Mouse (Mus musculus): ENCODE data around the gene Gatm. TPM values are rescaled to one million over a fixed set of nuclear protein-coding genes. Genes with fewer than 3 reads are reported as not detected.

Gene Gatm
- polyA plus RNA-seq, 1 experiment from 2014 or later = 3.0 TPM

GRCm38 (mm10) chr2:122617792-122618191, 6.7 kb upstream of the Gatm start:
- no peak overlapping the region for H3K9ac ChIP-seq (replicated peaks; ENCODE audit: low read depth)
- 81% methylated on average over 6 of the region's 6 CpGs for WGBS

GRCm38 (mm10) chr2:122616237-122616636, 5.1 kb upstream of the Gatm start:
- Histone ChIP-seq H3K9me3 (ENCODE audit: low read length) (no peaks in the 10 kb centered on the region), H3K27ac (ENCODE audit: low read length) (no peak overlapping the region), H3K27me3 (replicated peaks; ENCODE audit: insufficient read depth, low read length) (no peaks in the 10 kb centered on the region), H3K36me3 (ENCODE audit: insufficient read depth, low read length) (no peaks in the 10 kb centered on the region), H3K4me2 (replicated peaks; ENCODE audit: low read depth, low read length) (no peak overlapping the region), H3K4me1 (ENCODE audit: insufficient read depth, low read depth, low read length) (no peaks in the 10 kb centered on the region), H3K9ac (replicated peaks; ENCODE audit: low read depth) (no peak overlapping the region), H3K4me3 (ENCODE audit: low read depth, low read length) (no peak overlapping the region)
- TF ChIP-seq EP300 (IDR thresholded peaks at IDR 0.05) (no peak), CTCF (IDR thresholded peaks at IDR 0.05) (no peak)
- no peak for ATAC-seq
- no peak for DNase-seq (ENCODE audit: low spot score)
- WGBS = 70% methylated on average over 6 of the region's 6 CpGs

More at GRCm38 (mm10) chr2:122617792-122618191, 6.7 kb upstream of the Gatm start:
- H3K4me2 ChIP-seq (replicated peaks; ENCODE audit: low read depth, low read length) = no peak overlapping the region
- no peak overlapping the region for H3K4me3 ChIP-seq (ENCODE audit: low read depth, low read length)
- H3K4me1 ChIP-seq (ENCODE audit: insufficient read depth, low read depth, low read length) = no peaks in the 10 kb centered on the region
- ATAC-seq (no peak), DNase-seq (ENCODE audit: low spot score) (no peak)
- TF ChIP-seq EP300 (IDR thresholded peaks at IDR 0.05) (no peak), CTCF (IDR thresholded peaks at IDR 0.05) (no peak)
- no peaks in the 10 kb centered on the region for H3K27me3 ChIP-seq (replicated peaks; ENCODE audit: insufficient read depth, low read length)
- H3K27ac ChIP-seq (ENCODE audit: low read length) = no peak overlapping the region
- H3K9me3 ChIP-seq (ENCODE audit: low read length) = no peaks in the 10 kb centered on the region
- H3K36me3 ChIP-seq (ENCODE audit: insufficient read depth, low read length) = no peaks in the 10 kb centered on the region

GRCm38 (mm10) chr2:122611654-122611973, 511 bp upstream of the Gatm start:
- Histone ChIP-seq H3K9me3 (ENCODE audit: low read length) (no peaks in the 10 kb centered on the region), H3K4me2 (replicated peaks; ENCODE audit: low read depth, low read length) (peak overlapping the region; percentile 73; the same call in 1 of the 2 replicates), H3K4me3 (ENCODE audit: low read depth, low read length) (no peak overlapping the region; the same call in 1 of the 2 replicates), H3K36me3 (ENCODE audit: insufficient read depth, low read length) (no peaks in the 10 kb centered on the region), H3K27me3 (replicated peaks; ENCODE audit: insufficient read depth, low read length) (peaks cover 5% of the 10 kb centered on the region; the same call in 1 of the 2 replicates), H3K9ac (replicated peaks; ENCODE audit: low read depth) (no peak overlapping the region), H3K27ac (ENCODE audit: low read length) (no peak overlapping the region), H3K4me1 (ENCODE audit: insufficient read depth, low read depth, low read length) (peaks cover 5% of the 10 kb centered on the region; the same call in 1 of the 2 replicates)
- no peak for ATAC-seq
- DNase-seq (ENCODE audit: low spot score) = no peak
- 73% methylated on average over 4 of the region's 4 CpGs for WGBS
- TF ChIP-seq CTCF (IDR thresholded peaks at IDR 0.05) (no peak), EP300 (IDR thresholded peaks at IDR 0.05) (no peak)

- no peak for DNase-seq (ENCODE audit: low spot score)
- TF ChIP-seq EP300 (IDR thresholded peaks at IDR 0.05) = no peak
- TF ChIP-seq CTCF (IDR thresholded peaks at IDR 0.05) = no peak
- peaks cover 5% of the 10 kb centered on the region; the same call in 1 of the 2 replicates for H3K27me3 ChIP-seq (replicated peaks; ENCODE audit: insufficient read depth, low read length)
- H3K4me2 ChIP-seq (replicated peaks; ENCODE audit: low read depth, low read length) = no peak overlapping the region
- H3K4me1 ChIP-seq (ENCODE audit: insufficient read depth, low read depth, low read length) = peaks cover 5% of the 10 kb centered on the region; the same call in 1 of the 2 replicates
- no peak for ATAC-seq
- 70% methylated on average over 9 of the region's 9 CpGs for WGBS
- no peaks in the 10 kb centered on the region for H3K36me3 ChIP-seq (ENCODE audit: insufficient read depth, low read length)
- no peaks in the 10 kb centered on the region for H3K9me3 ChIP-seq (ENCODE audit: low read length)
- H3K27ac ChIP-seq (ENCODE audit: low read length) = no peak overlapping the region
- H3K9ac ChIP-seq (replicated peaks; ENCODE audit: low read depth) = no peak overlapping the region
- H3K4me3 ChIP-seq (ENCODE audit: low read depth, low read length) = no peak overlapping the region
Measured at GRCm38 (mm10) chr2:122608820-122609219, 2.3 kb downstream of the Gatm start.

GRCm38 (mm10) chr2:122605829-122606228, 5.3 kb downstream of the Gatm start:
- Histone ChIP-seq H3K4me1 (ENCODE audit: insufficient read depth, low read depth, low read length) (peaks cover 3% of the 10 kb centered on the region; the same call in 1 of the 2 replicates), H3K4me2 (replicated peaks; ENCODE audit: low read depth, low read length) (no peak overlapping the region), H3K36me3 (ENCODE audit: insufficient read depth, low read length) (no peaks in the 10 kb centered on the region), H3K9ac (replicated peaks; ENCODE audit: low read depth) (no peak overlapping the region), H3K27me3 (replicated peaks; ENCODE audit: insufficient read depth, low read length) (peaks cover 2% of the 10 kb centered on the region; the same call in 1 of the 2 replicates), H3K27ac (ENCODE audit: low read length) (no peak overlapping the region), H3K9me3 (ENCODE audit: low read length) (no peaks in the 10 kb centered on the region), H3K4me3 (ENCODE audit: low read depth, low read length) (no peak overlapping the region)
- TF ChIP-seq CTCF (IDR thresholded peaks at IDR 0.05) (no peak), EP300 (IDR thresholded peaks at IDR 0.05) (no peak)
- WGBS = 75% methylated on average over 5 of the region's 5 CpGs
- DNase-seq (ENCODE audit: low spot score) = no peak
- no peak for ATAC-seq

GRCm38 (mm10) chr2:122601354-122601753, 9.7 kb downstream of the Gatm start:
- Histone ChIP-seq H3K27me3 (replicated peaks; ENCODE audit: insufficient read depth, low read length) (no peaks in the 10 kb centered on the region), H3K9ac (replicated peaks; ENCODE audit: low read depth) (no peak overlapping the region), H3K27ac (ENCODE audit: low read length) (no peak overlapping the region), H3K4me2 (replicated peaks; ENCODE audit: low read depth, low read length) (no peak overlapping the region), H3K4me3 (ENCODE audit: low read depth, low read length) (no peak overlapping the region), H3K36me3 (ENCODE audit: insufficient read depth, low read length) (no peaks in the 10 kb centered on the region), H3K4me1 (ENCODE audit: insufficient read depth, low read depth, low read length) (no peaks in the 10 kb centered on the region), H3K9me3 (ENCODE audit: low read length) (no peaks in the 10 kb centered on the region)
- TF ChIP-seq CTCF (IDR thresholded peaks at IDR 0.05) (no peak), EP300 (IDR thresholded peaks at IDR 0.05) (no peak)
- ATAC-seq (no peak), DNase-seq (ENCODE audit: low spot score) (no peak)
- 75% methylated on average over 2 of the region's 2 CpGs for WGBS

GRCm38 (mm10) chr2:122599736-122600135, 11.4 kb downstream of the Gatm start:
- Histone ChIP-seq H3K4me1 (ENCODE audit: insufficient read depth, low read depth, low read length) (no peaks in the 10 kb centered on the region), H3K27me3 (replicated peaks; ENCODE audit: insufficient read depth, low read length) (no peaks in the 10 kb centered on the region), H3K27ac (ENCODE audit: low read length) (no peak overlapping the region), H3K9ac (replicated peaks; ENCODE audit: low read depth) (no peak overlapping the region), H3K4me2 (replicated peaks; ENCODE audit: low read depth, low read length) (no peak overlapping the region), H3K36me3 (ENCODE audit: insufficient read depth, low read length) (no peaks in the 10 kb centered on the region), H3K4me3 (ENCODE audit: low read depth, low read length) (no peak overlapping the region), H3K9me3 (ENCODE audit: low read length) (no peaks in the 10 kb centered on the region)
- TF ChIP-seq CTCF (IDR thresholded peaks at IDR 0.05) (no peak), EP300 (IDR thresholded peaks at IDR 0.05) (no peak)
- no peak for DNase-seq (ENCODE audit: low spot score)
- no peak for ATAC-seq
- 70% methylated on average over 2 of the region's 2 CpGs for WGBS

Measured in lung, postnatal 0 days (tissue).